Mouse (Mus musculus): ENCODE results near the gene Bcat1. TPM values are rescaled to one million over a fixed set of nuclear protein-coding genes. Genes with fewer than 3 reads are reported as not detected.

The Bcat1 gene
- total RNA-seq, 2 experiments from 2014 or later: 89.6 to 103 TPM

DNA sequence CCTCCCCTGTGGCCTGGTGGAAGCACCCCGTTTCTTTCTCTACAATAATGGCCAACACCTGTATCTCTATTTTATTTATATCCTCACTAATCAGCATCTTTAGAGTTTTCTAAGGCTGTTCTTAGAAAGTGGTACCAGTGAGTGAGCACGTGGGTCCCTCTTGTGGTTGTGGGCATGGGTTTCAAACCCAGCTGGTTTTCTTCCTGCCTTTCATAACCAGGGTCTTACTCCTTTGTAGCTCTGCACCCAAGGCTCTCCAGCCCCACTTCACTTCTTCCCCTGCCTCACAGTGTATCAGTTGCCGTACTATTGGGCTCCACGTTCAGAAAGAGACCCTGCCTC lies 114.0 kb downstream of the Bcat1 start:
- no peak for DNase-seq (ENCODE audit: extremely low spot score in 1 of 2, low spot score in 1 of 2)

DNA sequence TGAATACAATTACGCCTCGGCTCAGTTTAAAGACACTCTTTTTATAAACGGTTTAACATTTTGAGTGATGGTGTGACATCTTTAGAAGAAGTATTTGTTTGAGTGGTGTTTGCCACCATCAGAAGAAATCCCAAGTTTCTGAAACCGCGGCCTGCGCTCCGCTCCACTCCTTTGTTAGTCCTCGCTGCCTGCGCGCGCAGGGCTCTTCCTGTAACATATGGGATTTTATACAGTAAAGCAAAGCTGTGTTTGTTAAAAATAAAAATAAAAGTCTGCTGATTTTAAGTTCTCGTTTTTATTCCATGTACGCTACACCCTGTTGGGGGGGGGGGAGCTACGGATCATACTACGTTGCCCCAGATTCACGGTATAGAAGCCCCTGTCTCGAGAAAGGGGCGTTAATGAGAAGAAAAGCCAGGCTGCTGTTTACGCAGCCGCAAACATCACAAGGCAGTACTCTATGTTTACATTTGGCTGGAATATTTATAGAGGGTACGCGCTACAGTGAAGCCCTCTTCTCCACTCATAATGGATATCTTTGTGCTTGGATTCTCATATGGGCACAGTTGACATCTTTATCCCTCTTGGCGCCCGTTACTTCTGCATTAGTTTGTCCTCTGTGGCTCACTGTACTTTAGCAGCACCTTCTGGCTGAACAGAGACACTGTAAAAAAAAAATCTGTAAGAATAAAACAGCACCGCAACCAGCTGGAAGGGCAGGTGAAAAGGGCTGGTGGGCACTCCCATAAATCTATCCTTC lies 114.6 kb downstream of the Bcat1 start:
- DNase-seq (ENCODE audit: extremely low spot score in 1 of 2, low spot score in 1 of 2): no peak

DNA sequence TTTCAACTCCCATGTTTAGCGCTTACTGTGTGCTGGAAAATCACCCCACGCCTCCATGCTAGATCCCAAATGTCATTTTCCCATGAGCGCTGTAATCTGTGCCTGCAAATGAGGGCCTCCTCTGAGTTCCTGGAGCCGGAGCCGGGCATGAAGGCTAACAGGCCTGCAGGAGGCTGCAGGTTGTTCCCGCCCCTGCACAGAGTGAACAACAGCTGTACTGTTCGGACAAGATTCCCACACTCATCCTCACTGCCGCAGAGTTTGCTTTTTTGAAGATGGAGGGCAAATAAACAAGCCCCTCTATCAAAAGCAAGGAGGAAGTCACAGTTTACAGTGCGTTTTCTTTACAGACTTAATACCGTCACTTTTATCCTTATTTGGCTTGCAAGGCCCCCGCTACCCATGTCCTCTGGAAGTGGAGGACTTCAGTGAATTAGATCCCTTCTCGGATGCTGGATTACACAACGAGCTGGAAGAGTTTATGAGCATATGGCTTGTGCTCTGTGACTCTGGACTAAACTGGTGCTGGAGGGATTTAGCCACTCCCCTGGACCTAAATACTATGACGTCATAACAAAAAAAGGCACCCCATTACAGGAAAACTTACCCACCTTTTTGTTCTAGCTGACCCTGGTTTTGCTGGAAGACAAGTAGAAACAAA lies 120.0 kb downstream of the Bcat1 start:
- DNase-seq (ENCODE audit: extremely low spot score in 1 of 2, low spot score in 1 of 2): no peak

DNA sequence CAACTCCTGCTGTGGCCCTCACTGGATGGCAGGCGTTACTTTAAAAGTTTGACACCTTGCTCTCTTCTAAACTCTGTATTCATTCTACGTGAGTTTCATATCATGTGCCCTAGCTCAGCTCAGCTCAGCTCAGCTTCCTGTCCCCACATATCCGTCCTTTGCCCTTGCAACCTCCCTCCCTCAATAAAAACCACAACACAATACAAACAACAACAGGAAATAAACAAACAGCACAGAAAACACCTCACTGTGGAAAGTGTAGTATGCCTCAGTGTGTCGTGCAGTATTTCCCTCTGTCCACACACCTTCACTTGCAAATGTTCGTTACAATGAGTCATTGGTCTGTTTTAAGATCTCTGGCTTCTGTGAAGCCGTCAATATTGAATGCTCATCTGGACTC lies 123.1 kb downstream of the Bcat1 start:
- DNase-seq (ENCODE audit: extremely low spot score in 1 of 2, low spot score in 1 of 2): no peak

DNA sequence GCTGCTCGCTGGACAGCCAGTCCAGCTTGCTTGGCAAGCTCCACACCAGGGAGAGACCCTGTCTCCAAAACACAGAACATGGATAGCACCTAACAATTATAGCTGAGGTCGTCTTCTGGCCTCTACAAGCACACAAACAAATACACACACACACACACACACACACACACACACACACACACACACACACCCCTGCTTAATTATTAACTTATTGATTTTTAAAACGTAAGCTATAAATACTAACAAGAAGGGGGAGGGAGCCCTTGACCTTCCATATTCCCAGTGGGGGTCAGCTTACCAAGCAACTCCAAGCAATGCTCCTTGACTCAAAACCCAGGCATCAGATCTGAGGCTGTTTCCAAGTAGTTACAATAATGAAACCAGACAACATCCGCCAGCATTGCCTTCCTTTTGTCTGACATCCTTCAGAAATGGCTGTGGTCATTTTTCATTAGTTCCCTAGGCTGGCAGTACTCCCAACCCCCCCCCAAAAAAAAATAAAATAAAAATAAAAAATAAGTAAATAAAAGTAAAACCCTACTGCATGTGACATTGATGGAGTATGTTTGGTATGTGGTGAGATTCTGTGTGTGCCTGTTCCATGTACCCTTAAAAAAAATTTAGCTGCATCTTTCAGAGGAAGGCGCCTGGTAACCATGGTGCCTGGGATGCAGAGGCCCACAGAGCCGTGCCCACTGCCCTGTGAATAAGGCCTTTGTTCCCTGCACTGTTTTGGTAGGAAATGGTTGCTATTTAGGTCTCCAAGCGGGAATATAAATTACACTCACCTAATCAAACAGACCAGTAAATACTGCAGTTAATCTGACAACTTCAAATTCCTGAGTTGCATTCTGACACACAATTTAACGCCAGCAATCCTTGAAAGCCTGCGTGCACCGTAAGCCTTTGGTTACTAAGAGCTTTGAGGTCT lies 131.3 kb downstream of the Bcat1 start:
- no peak for DNase-seq (ENCODE audit: extremely low spot score in 1 of 2, low spot score in 1 of 2)

Other genes starting within 250 kb of the Bcat1 start
- 1 to 10 TPM; 3.9 to 5.8 TPM for gene Lrmp, start 39.5 kb upstream of the Bcat1 start, total RNA-seq (2021)
- 1 to 10 TPM in 1 of 2 experiments, under 1 TPM in 1; 0.91 to 1.1 TPM for gene Casc1, start 134.8 kb upstream of the Bcat1 start, total RNA-seq (2021)
- gene Etfrf1, start 134.9 kb upstream of the Bcat1 start, total RNA-seq (2021): 10 to 100 TPM; 23.8 to 24.2 TPM
- 10 to 100 TPM; 75.0 to 75.6 TPM for gene Kras, start 174.1 kb upstream of the Bcat1 start, total RNA-seq (2021)